Mouse (Mus musculus) heart, adult 2 months (tissue): ENCODE data around the gene Ccdc138. TPM values are rescaled to one million over a fixed set of nuclear protein-coding genes. Genes with fewer than 3 reads are reported as not detected.
"Not testable (repeated sequence)": the region's sequence is repeated elsewhere in the genome, so short reads cannot be mapped to it uniquely, and the experiment has no call there.

Experiments used
- DNase-seq, 2 experiments: peaks; one replicate each; pipeline ENCODE4 v3.0.0; 2021
- H3K27ac ChIP-seq: fragments of 200-600 bp; 2 replicates; pipeline ENCODE4 v1.8.1; 2022
- H3K27me3 ChIP-seq: fragments of 200-500 bp; 2 replicates; pipeline ENCODE4 v1.6.1; 2012; ENCODE audit warnings: mild to moderate bottlenecking, low read length, inconsistent platforms, mixed read lengths; ENCODE audit not compliant: control insufficient read depth, insufficient read depth
- H3K36me3 ChIP-seq: fragments of 200-500 bp; 2 replicates; pipeline ENCODE4 v1.6.1; 2012; ENCODE audit warnings: low read length, inconsistent platforms; ENCODE audit not compliant: control insufficient read depth, insufficient read depth
- H3K4me1 ChIP-seq: fragments of 200-500 bp; 2 replicates; pipeline ENCODE4 v1.6.1; 2011; ENCODE audit warnings: low read length; ENCODE audit not compliant: control insufficient read depth, insufficient read depth
- H3K4me3 ChIP-seq: fragments of 200-600 bp; 2 replicates; pipeline ENCODE4 v1.8.1; 2022
- H3K79me2 ChIP-seq: fragments of 200-500 bp; replicated peaks from 2 replicates; pipeline ENCODE4 v1.6.1; 2012; ENCODE audit warnings: mild to moderate bottlenecking, inconsistent platforms, low read length, moderate library complexity, mixed read lengths; ENCODE audit not compliant: control insufficient read depth, insufficient read depth
- H3K9ac ChIP-seq: fragments of 200-500 bp; 2 replicates; pipeline ENCODE4 v1.6.1; 2012; ENCODE audit warnings: low read depth, mild to moderate bottlenecking, control low read depth, inconsistent platforms, low read length, mixed read lengths
- CTCF ChIP-seq: fragments of 200-600 bp; IDR thresholded peaks from 2 replicates; pipeline ENCODE4 v1.8.1; 2022; ENCODE audit warnings: antibody characterized with exemption, mild to moderate bottlenecking, moderate library complexity
- EP300 ChIP-seq: fragments of 200-500 bp; IDR thresholded peaks from 2 replicates; pipeline ENCODE4 v1.6.1; 2011; ENCODE audit warnings: low read depth, low read length, control low read depth; ENCODE audit not compliant: insufficient read depth
- POLR2A ChIP-seq: fragments of 200-500 bp; IDR thresholded peaks from 2 replicates; pipeline ENCODE4 v1.6.1; 2011; ENCODE audit warnings: mild to moderate bottlenecking, low read depth, low read length, control low read depth; ENCODE audit not compliant: insufficient read depth
- WGBS: fragments of 180-500 bp; shearing (Covaris S2); methylation state at CpG from one replicate; pipeline ENCODE4 v1.1.7; 2018; 5-methylcytosine and 5-hydroxymethylcytosine counted together
- intact Hi-C: fragments of 180-260 bp; cut with DNase I; formaldehyde crosslinking; loops from one replicate; pipeline ENCODE4 v1.15.1; 2025
- polyA plus RNA-seq: library from polyadenylated mRNA; depleted of rRNA; stranded (reverse); fragments of >200 nt; gene quantifications from 2 replicates; pipeline ENCODE4 v1.2.3, GENCODE M21; 2012
- total RNA-seq, 2 experiments: library from RNA; stranded (reverse); gene quantifications; 2 replicates each; pipeline ENCODE4 v1.2.3; 2021

Gene Ccdc138
- total and polyA plus RNA-seq, 3 experiments = 0.21 to 0.70 (median 0.43) TPM

GRCm38 (mm10) chr10:58529358-58529757 is 31.6 kb downstream of the Ccdc138 start:
- DNase-seq = no peak
- Histone ChIP-seq H3K4me3 (no peak overlapping the region), H3K36me3 (no peaks in the 10 kb centered on the region), H3K27me3 (no peaks in the 10 kb centered on the region), H3K79me2 (no peaks in the 10 kb centered on the region), H3K27ac (no peak overlapping the region), H3K4me1 (no peaks in the 10 kb centered on the region; the same call in 1 of the 2 replicates), H3K9ac (no peak overlapping the region)
- WGBS = 65% methylated on average over 1 of the region's 1 CpGs
- intact Hi-C loops = no loop called here
- TF ChIP-seq CTCF = no peak
- TF ChIP-seq POLR2A = no peak
- no peak for TF ChIP-seq EP300

GRCm38 (mm10) chr10:58530896-58531790 is 33.4 kb downstream of the Ccdc138 start:
- no peak for DNase-seq
- no peaks in the 10 kb centered on the region for H3K79me2 ChIP-seq
- no peak overlapping the region for H3K27ac ChIP-seq
- no peak overlapping the region for H3K9ac ChIP-seq
- H3K27me3 ChIP-seq = no peaks in the 10 kb centered on the region
- H3K4me1 ChIP-seq = no peaks in the 10 kb centered on the region; the same call in 1 of the 2 replicates
- no peak overlapping the region for H3K4me3 ChIP-seq
- TF ChIP-seq CTCF (no peak), EP300 (no peak), POLR2A (no peak)
- intact Hi-C loops = no loop called here
- 92% methylated on average over 10 of the region's 10 CpGs for WGBS
- H3K36me3 ChIP-seq = no peaks in the 10 kb centered on the region

GRCm38 (mm10) chr10:58532177-58532576 is 34.4 kb downstream of the Ccdc138 start:
- H3K4me1 ChIP-seq = no peaks in the 10 kb centered on the region; the same call in 1 of the 2 replicates
- TF ChIP-seq EP300 (no peak), CTCF (no peak), POLR2A (no peak)
- no peaks in the 10 kb centered on the region for H3K27me3 ChIP-seq
- no peak overlapping the region for H3K4me3 ChIP-seq
- H3K36me3 ChIP-seq = no peaks in the 10 kb centered on the region
- WGBS = 96% methylated on average over 2 of the region's 2 CpGs
- no peak overlapping the region for H3K27ac ChIP-seq
- intact Hi-C loops = no loop called here
- H3K9ac ChIP-seq = no peak overlapping the region
- DNase-seq = no peak
- no peaks in the 10 kb centered on the region for H3K79me2 ChIP-seq

- DNase-seq = peak in 1 of 2 experiments; percentile 21
- intact Hi-C loops, H3K27ac ChIP-seq, H3K4me3 ChIP-seq, H3K79me2 ChIP-seq, H3K9ac ChIP-seq, H3K27me3 ChIP-seq, H3K36me3 ChIP-seq, H3K4me1 ChIP-seq: not testable (repeated sequence)
- WGBS = 82% methylated on average over 5 of the region's 5 CpGs
Measured at GRCm38 (mm10) chr10:58536276-58536675, 38.5 kb downstream of the Ccdc138 start.

GRCm38 (mm10) chr10:58540613-58541012 is 42.9 kb downstream of the Ccdc138 start:
- TF ChIP-seq EP300 (no peak), POLR2A (no peak), CTCF (no peak)
- intact Hi-C loops = no loop called here
- Histone ChIP-seq H3K27ac (no peak overlapping the region), H3K4me1 (no peaks in the 10 kb centered on the region; the same call in 1 of the 2 replicates), H3K9ac (no peak overlapping the region), H3K27me3 (no peaks in the 10 kb centered on the region), H3K79me2 (no peaks in the 10 kb centered on the region), H3K4me3 (no peak overlapping the region), H3K36me3 (no peaks in the 10 kb centered on the region)
- 72% methylated on average over 13 of the region's 13 CpGs for WGBS
- DNase-seq = no peak

- Histone ChIP-seq H3K4me3 (no peak overlapping the region), H3K27ac (no peak overlapping the region), H3K36me3 (no peaks in the 10 kb centered on the region), H3K79me2 (no peaks in the 10 kb centered on the region), H3K9ac (no peak overlapping the region), H3K4me1 (no peaks in the 10 kb centered on the region), H3K27me3 (no peaks in the 10 kb centered on the region)
- TF ChIP-seq POLR2A = no peak
- TF ChIP-seq CTCF = peak; percentile 43
- no peak for TF ChIP-seq EP300
- DNase-seq = no peak
- intact Hi-C loops = no loop called here
Measured at GRCm38 (mm10) chr10:58548739-58549138, 51.0 kb downstream of the Ccdc138 start.
